Mouse (Mus musculus): ENCODE results near the gene Ubl7. TPM values are rescaled to one million over a fixed set of nuclear protein-coding genes. Genes with fewer than 3 reads are reported as not detected.

The Ubl7 gene
- total RNA-seq, 1 experiment from 2014 or later, result 17.3 TPM

GRCm38 (mm10) chr9:57940861-57941638 is 30.3 kb downstream of the Ubl7 start:
- no peak for ATAC-seq (replicated peaks; ENCODE audit: insufficient number of reproducible peaks, low FRiP score, low TSS enrichment, poor library complexity, severe bottlenecking)

GRCm38 (mm10) chr9:57942039-57942438 is 31.3 kb downstream of the Ubl7 start:
- ATAC-seq (replicated peaks; ENCODE audit: insufficient number of reproducible peaks, low FRiP score, low TSS enrichment, poor library complexity, severe bottlenecking), result no peak

GRCm38 (mm10) chr9:57943067-57943466 is 32.3 kb downstream of the Ubl7 start:
- ATAC-seq (replicated peaks; ENCODE audit: insufficient number of reproducible peaks, low FRiP score, low TSS enrichment, poor library complexity, severe bottlenecking), result no peak

- no peak for ATAC-seq (replicated peaks; ENCODE audit: insufficient number of reproducible peaks, low FRiP score, low TSS enrichment, poor library complexity, severe bottlenecking)
Measured at GRCm38 (mm10) chr9:57944572-57944971, 33.8 kb downstream of the Ubl7 start.

- ATAC-seq (replicated peaks; ENCODE audit: insufficient number of reproducible peaks, low FRiP score, low TSS enrichment, poor library complexity, severe bottlenecking), result no peak
Measured at GRCm38 (mm10) chr9:57945771-57946616, 35.2 kb downstream of the Ubl7 start.

- no peak for ATAC-seq (replicated peaks; ENCODE audit: insufficient number of reproducible peaks, low FRiP score, low TSS enrichment, poor library complexity, severe bottlenecking)
Measured at GRCm38 (mm10) chr9:57947381-57948030, 36.7 kb downstream of the Ubl7 start.

GRCm38 (mm10) chr9:57948333-57948931 is 37.7 kb downstream of the Ubl7 start:
- ATAC-seq (replicated peaks; ENCODE audit: insufficient number of reproducible peaks, low FRiP score, low TSS enrichment, poor library complexity, severe bottlenecking), result no peak

- no peak for ATAC-seq (replicated peaks; ENCODE audit: insufficient number of reproducible peaks, low FRiP score, low TSS enrichment, poor library complexity, severe bottlenecking)
Measured at GRCm38 (mm10) chr9:57949102-57949704, 38.4 kb downstream of the Ubl7 start.

GRCm38 (mm10) chr9:57949879-57950278 is 39.1 kb downstream of the Ubl7 start:
- no peak for ATAC-seq (replicated peaks; ENCODE audit: insufficient number of reproducible peaks, low FRiP score, low TSS enrichment, poor library complexity, severe bottlenecking)

GRCm38 (mm10) chr9:57950519-57950918 is 39.7 kb downstream of the Ubl7 start:
- no peak for ATAC-seq (replicated peaks; ENCODE audit: insufficient number of reproducible peaks, low FRiP score, low TSS enrichment, poor library complexity, severe bottlenecking)

GRCm38 (mm10) chr9:57951993-57952392 is 41.2 kb downstream of the Ubl7 start:
- no peak for ATAC-seq (replicated peaks; ENCODE audit: insufficient number of reproducible peaks, low FRiP score, low TSS enrichment, poor library complexity, severe bottlenecking)

GRCm38 (mm10) chr9:57954962-57955744 is 44.4 kb downstream of the Ubl7 start:
- no peak for ATAC-seq (replicated peaks; ENCODE audit: insufficient number of reproducible peaks, low FRiP score, low TSS enrichment, poor library complexity, severe bottlenecking)

GRCm38 (mm10) chr9:57955764-57956163 is 45.0 kb downstream of the Ubl7 start:
- no peak for ATAC-seq (replicated peaks; ENCODE audit: insufficient number of reproducible peaks, low FRiP score, low TSS enrichment, poor library complexity, severe bottlenecking)

- no peak for ATAC-seq (replicated peaks; ENCODE audit: insufficient number of reproducible peaks, low FRiP score, low TSS enrichment, poor library complexity, severe bottlenecking)
Measured at GRCm38 (mm10) chr9:57956196-57956837, 45.5 kb downstream of the Ubl7 start.

GRCm38 (mm10) chr9:57956838-57957236 is 46.1 kb downstream of the Ubl7 start:
- ATAC-seq (replicated peaks; ENCODE audit: insufficient number of reproducible peaks, low FRiP score, low TSS enrichment, poor library complexity, severe bottlenecking), result peak; percentile 23; the same call in 1 of the 2 replicates

GRCm38 (mm10) chr9:57958615-57959014 is 47.8 kb downstream of the Ubl7 start:
- ATAC-seq (replicated peaks; ENCODE audit: insufficient number of reproducible peaks, low FRiP score, low TSS enrichment, poor library complexity, severe bottlenecking), result no peak

- ATAC-seq (replicated peaks; ENCODE audit: insufficient number of reproducible peaks, low FRiP score, low TSS enrichment, poor library complexity, severe bottlenecking), result no peak
Measured at GRCm38 (mm10) chr9:57959399-57959798, 48.6 kb downstream of the Ubl7 start.

All from monocyte, adult 5-6 weeks (primary cell).